Mouse (Mus musculus): ENCODE results near the gene Rps6kb2. TPM values are rescaled to one million over a fixed set of nuclear protein-coding genes. Genes with fewer than 3 reads are reported as not detected.

The Rps6kb2 gene
- polyA plus RNA-seq, 1 experiment from 2014 or later = 52.6 TPM

DNA sequence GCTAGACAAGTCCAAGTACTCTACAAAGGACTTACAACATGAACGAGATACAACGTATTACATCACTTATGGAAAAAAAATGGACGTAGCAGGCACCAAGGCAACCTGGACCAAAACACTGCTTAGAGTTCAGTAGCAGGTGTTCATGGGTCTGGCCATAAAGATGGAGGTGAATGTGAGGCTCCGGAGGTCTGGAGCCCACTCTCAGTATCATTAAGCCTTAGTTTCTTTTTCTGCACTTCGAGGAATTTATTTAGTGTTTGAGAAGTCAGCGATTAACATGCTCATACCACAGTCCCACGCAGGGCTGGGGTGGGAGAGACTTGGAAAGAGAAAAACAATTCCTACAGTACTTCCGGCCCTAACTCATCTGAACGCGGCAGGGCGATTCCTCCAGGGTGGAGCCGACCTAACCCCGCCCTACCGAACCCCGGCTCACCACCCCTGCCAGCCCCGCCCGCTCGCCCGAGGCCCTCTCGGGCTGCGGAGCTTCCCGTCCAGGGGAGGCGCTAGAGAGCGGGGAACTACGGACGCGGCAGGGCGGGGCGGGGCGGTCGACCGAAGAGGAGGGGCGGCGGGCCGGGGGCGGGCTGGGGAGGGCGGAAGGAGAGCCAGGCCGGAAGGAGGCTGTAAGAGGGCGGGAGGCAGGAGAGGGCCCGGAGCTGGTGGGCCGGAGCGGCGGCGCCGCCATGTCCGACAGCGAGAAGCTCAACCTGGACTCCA lies 28.5 kb upstream of the Rps6kb2 start, which contains the start of gene Ppp1ca:
Ppp1ca (plus strand) TSS at position 538 of the 723 bp plus-strand sequence.
- Histone ChIP-seq H3K36me3 (ENCODE audit: control insufficient read depth, insufficient read depth, low read length) (peaks cover 14% of the 10 kb centered on the region), H3K4me1 (ENCODE audit: control insufficient read depth, insufficient read depth, low read length) (peaks cover 10% of the 10 kb centered on the region), H3K4me3 (ENCODE audit: low read depth, low read length) (peak within 1 kb of the TSS; percentile 98), H3K9me3 (ENCODE audit: control insufficient read depth, low read length) (no peaks in the 10 kb centered on the region), H3K4me2 (ENCODE audit: low read depth) (peak within 1 kb of the TSS; percentile 90), H3K9ac (ENCODE audit: low read length) (peak within 1 kb of the TSS; percentile 96), H3K27me3 (ENCODE audit: control insufficient read depth, insufficient read depth, low read length) (no peaks in the 10 kb centered on the region), H3K27ac (ENCODE audit: low read depth, low read length) (peak within 1 kb of the TSS; percentile 85)
- ATAC-seq (ENCODE audit: insufficient read depth, low FRiP score, low TSS enrichment) (peak; percentile 92), DNase-seq (ENCODE audit: low spot score) (peak; percentile 99)
- 6% methylated on average over 44 of the region's 47 CpGs for WGBS

DNA sequence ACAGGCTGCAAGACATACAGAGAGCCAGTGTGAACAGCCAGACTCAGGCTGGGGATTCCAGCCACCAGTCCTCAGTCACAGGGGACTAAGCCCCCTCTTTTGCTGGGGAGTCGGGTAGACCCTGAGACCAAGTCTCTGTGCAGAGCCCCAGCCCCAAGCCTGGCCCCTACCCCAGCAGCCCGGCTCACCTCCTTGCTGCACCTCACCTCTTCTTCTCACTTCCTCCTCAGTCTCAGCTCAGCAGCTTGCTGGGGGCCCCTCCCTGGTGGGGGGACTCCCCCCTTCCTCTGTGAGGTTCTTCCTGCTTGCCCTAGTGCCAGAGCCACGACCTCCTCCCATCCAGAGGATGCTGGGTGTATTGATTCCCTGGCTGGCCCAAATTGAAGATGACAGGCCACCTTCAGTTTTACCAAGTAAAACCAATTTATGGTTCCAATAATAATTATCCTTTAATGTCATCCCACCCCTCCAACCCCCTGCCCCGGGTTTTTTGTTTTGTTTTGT lies 27.7 kb upstream of the Rps6kb2 start, which contains the start of gene Tbc1d10c:
Tbc1d10c (minus strand) TSS at position 454 of the 504 bp plus-strand sequence.
- H3K9me3 ChIP-seq (ENCODE audit: control insufficient read depth, low read length) = no peaks in the 10 kb centered on the region
- H3K36me3 ChIP-seq (ENCODE audit: control insufficient read depth, insufficient read depth, low read length) = peaks cover 12% of the 10 kb centered on the region
- peaks cover 10% of the 10 kb centered on the region for H3K4me1 ChIP-seq (ENCODE audit: control insufficient read depth, insufficient read depth, low read length)
- ATAC-seq (ENCODE audit: insufficient read depth, low FRiP score, low TSS enrichment) = no peak
- H3K9ac ChIP-seq (ENCODE audit: low read length) = peak within 1 kb of the TSS; percentile 96
- peak within 1 kb of the TSS; percentile 98 for H3K4me3 ChIP-seq (ENCODE audit: low read depth, low read length)
- H3K27me3 ChIP-seq (ENCODE audit: control insufficient read depth, insufficient read depth, low read length) = no peaks in the 10 kb centered on the region
- no peak for DNase-seq (ENCODE audit: low spot score)
- peak within 1 kb of the TSS; percentile 85 for H3K27ac ChIP-seq (ENCODE audit: low read depth, low read length)
- H3K4me2 ChIP-seq (ENCODE audit: low read depth) = peak within 1 kb of the TSS; percentile 90
- WGBS = 68% methylated on average over 4 of the region's 4 CpGs

DNA sequence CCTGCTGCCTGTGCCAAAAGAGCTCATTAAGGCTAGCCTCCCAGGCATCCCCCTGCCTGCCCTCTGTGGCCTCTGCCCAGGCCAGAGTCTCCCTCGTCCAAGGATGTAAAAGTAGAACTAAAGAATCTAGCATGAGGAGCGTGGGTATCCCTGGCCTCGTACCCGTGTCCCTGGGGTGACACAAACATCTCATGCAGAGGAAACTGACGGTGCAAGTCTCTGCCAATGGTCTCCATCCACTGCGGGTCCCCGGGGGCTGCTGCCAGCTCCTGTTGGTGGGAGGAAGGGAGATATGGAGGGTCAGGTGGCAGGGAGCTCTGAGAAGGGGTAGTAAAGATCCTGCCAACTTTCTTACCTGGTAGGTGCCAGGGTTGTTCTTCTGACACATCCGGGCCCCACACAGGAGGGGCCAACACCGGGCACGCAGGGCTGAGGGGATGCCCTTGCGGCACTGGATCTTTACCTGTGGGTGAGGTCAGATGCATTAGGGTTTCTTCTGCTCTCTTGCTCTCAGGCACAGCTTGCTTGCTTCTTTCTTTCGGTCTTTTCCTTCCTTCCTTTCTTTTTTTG lies 26.0 kb upstream of the Rps6kb2 start:
- ATAC-seq (ENCODE audit: insufficient read depth, low FRiP score, low TSS enrichment) (no peak), DNase-seq (ENCODE audit: low spot score) (no peak)
- 84% methylated on average over 12 of the region's 12 CpGs for WGBS
- H3K9ac ChIP-seq (ENCODE audit: low read length) = no peak overlapping the region
- H3K4me3 ChIP-seq (ENCODE audit: low read depth, low read length) = no peak overlapping the region
- H3K27me3 ChIP-seq (ENCODE audit: control insufficient read depth, insufficient read depth, low read length) = no peaks in the 10 kb centered on the region
- H3K27ac ChIP-seq (ENCODE audit: low read depth, low read length) = no peak overlapping the region
- H3K4me1 ChIP-seq (ENCODE audit: control insufficient read depth, insufficient read depth, low read length) = peaks cover 8% of the 10 kb centered on the region
- H3K9me3 ChIP-seq (ENCODE audit: control insufficient read depth, low read length) = no peaks in the 10 kb centered on the region
- peaks cover 3% of the 10 kb centered on the region for H3K36me3 ChIP-seq (ENCODE audit: control insufficient read depth, insufficient read depth, low read length)
- no peak overlapping the region for H3K4me2 ChIP-seq (ENCODE audit: low read depth)

DNA sequence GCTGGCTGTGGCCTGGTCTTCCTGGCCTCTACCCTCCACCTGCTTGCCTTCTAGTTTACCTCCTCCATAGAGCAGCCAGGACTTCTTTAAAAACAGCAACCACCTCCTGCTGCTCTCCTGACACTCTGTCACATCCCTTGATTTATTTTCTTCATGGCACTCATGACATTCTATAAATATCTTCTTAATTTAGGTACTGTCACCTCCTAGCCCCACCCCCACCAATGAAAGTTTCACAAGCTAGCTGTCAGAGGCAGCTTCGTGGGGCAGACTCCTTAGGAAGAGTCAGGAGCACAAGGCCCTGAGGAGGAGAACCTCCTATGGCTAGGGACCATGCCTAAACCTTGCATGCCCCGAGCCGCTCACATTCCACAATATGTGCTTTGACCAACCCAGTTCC lies 24.1 kb upstream of the Rps6kb2 start:
- Histone ChIP-seq H3K4me1 (ENCODE audit: control insufficient read depth, insufficient read depth, low read length) (peaks cover 6% of the 10 kb centered on the region), H3K36me3 (ENCODE audit: control insufficient read depth, insufficient read depth, low read length) (no peaks in the 10 kb centered on the region), H3K4me2 (ENCODE audit: low read depth) (no peak overlapping the region), H3K4me3 (ENCODE audit: low read depth, low read length) (no peak overlapping the region), H3K27ac (ENCODE audit: low read depth, low read length) (no peak overlapping the region), H3K9ac (ENCODE audit: low read length) (no peak overlapping the region), H3K9me3 (ENCODE audit: control insufficient read depth, low read length) (no peaks in the 10 kb centered on the region), H3K27me3 (ENCODE audit: control insufficient read depth, insufficient read depth, low read length) (no peaks in the 10 kb centered on the region)
- ATAC-seq (ENCODE audit: insufficient read depth, low FRiP score, low TSS enrichment) (no peak), DNase-seq (ENCODE audit: low spot score) (no peak)
- WGBS = 75% methylated on average over 3 of the region's 3 CpGs

DNA sequence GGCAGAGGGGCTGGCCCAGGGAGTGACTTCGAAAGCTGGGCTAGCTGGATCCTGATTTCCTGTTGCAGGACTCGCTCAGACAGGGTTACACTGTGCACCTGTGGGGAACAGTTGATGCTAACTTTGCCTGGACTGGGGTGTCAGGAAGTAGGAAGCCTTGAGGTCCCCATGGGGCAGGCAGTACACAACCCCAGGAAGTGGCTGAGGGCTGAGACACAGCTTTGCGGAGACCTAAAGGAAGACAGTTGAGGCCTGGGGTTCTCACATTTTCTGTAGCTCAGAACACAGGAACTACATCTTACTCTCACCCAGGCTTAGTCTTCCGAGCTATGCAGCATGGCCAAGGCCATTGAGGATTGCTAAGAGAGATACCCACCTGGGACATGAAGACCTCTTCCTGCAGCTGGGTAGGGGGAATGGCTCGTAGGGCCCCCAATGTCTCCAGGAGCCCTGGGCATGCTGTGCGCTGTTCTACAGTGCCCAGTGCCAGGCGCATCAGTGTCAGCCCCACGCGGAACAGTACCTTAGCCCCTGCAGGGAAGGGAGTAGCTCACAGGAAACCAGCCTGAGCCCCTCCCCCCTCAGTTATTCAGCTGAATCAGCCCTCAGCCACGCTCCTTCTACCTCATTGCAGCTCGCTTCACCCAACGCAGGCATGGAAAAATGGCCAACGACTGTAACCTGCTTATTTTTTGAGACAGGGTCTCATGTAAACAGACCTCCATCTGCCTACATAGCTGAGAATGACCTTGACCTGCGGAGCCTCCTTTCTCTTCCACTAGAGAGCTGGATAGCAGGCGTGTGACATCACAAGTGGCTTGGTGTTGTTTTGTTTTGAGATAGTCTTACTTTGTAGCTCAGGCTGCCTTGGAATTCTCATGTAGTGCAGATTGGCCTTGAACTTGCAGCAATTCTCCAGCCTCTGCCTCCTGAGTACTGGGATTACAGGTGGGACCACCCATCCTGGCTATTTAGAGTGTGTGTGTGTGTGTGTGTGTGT lies 22.1 kb upstream of the Rps6kb2 start:
- Histone ChIP-seq H3K4me3 (ENCODE audit: low read depth, low read length) (no peak overlapping the region), H3K9me3 (ENCODE audit: control insufficient read depth, low read length) (no peaks in the 10 kb centered on the region), H3K27me3 (ENCODE audit: control insufficient read depth, insufficient read depth, low read length) (no peaks in the 10 kb centered on the region), H3K36me3 (ENCODE audit: control insufficient read depth, insufficient read depth, low read length) (no peaks in the 10 kb centered on the region), H3K4me2 (ENCODE audit: low read depth) (no peak overlapping the region), H3K9ac (ENCODE audit: low read length) (no peak overlapping the region), H3K4me1 (ENCODE audit: control insufficient read depth, insufficient read depth, low read length) (peaks cover 6% of the 10 kb centered on the region), H3K27ac (ENCODE audit: low read depth, low read length) (no peak overlapping the region)
- no peak for DNase-seq (ENCODE audit: low spot score)
- ATAC-seq (ENCODE audit: insufficient read depth, low FRiP score, low TSS enrichment) = no peak
- WGBS = 61% methylated on average over 15 of the region's 15 CpGs

DNA sequence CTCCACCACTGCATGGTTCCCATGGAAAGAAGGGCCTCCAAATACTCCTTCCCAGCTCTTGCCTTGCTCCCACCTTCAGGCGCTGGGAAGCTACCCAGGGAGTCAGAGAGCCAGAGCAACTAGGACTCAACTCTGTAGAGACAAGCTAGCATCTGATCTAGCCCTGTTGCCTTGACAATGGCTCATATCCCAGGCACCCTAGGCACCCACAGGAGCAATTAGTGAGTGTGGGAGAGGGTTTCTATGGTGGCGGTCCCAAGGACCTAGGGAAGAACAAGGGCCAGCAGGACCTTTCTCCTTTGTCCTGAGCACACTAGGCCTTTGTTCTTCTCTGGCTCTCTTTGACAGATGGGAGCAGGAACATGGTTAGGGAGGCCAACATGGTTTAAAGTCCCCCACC lies 20.5 kb upstream of the Rps6kb2 start:
- Histone ChIP-seq H3K9me3 (ENCODE audit: control insufficient read depth, low read length) (no peaks in the 10 kb centered on the region), H3K27me3 (ENCODE audit: control insufficient read depth, insufficient read depth, low read length) (no peaks in the 10 kb centered on the region), H3K4me3 (ENCODE audit: low read depth, low read length) (no peak overlapping the region), H3K9ac (ENCODE audit: low read length) (no peak overlapping the region), H3K4me2 (ENCODE audit: low read depth) (no peak overlapping the region), H3K27ac (ENCODE audit: low read depth, low read length) (no peak overlapping the region), H3K36me3 (ENCODE audit: control insufficient read depth, insufficient read depth, low read length) (no peaks in the 10 kb centered on the region), H3K4me1 (ENCODE audit: control insufficient read depth, insufficient read depth, low read length) (peaks cover 6% of the 10 kb centered on the region)
- no peak for ATAC-seq (ENCODE audit: insufficient read depth, low FRiP score, low TSS enrichment)
- WGBS = 74% methylated on average over 2 of the region's 2 CpGs
- no peak for DNase-seq (ENCODE audit: low spot score)

DNA sequence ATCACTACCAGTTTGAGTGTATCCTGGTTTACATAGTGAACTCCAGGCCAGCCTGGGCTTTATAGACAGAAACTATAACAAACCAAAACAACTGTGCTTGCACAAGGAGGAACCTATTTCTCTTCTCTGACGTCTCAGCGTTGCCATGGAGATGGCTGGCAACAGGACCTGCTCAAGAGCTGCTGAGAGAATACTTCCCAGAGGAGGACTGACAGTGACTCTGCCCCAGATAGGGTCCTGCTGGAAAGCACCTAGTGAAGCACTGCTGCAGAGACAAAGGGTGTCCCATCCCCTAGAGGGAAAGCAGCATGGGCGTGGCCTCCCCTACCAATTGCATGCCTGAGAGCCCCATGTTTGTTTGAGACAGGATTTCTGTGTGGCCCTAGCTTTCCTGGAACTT lies 18.7 kb upstream of the Rps6kb2 start:
- no peaks in the 10 kb centered on the region for H3K27me3 ChIP-seq (ENCODE audit: control insufficient read depth, insufficient read depth, low read length)
- no peaks in the 10 kb centered on the region for H3K36me3 ChIP-seq (ENCODE audit: control insufficient read depth, insufficient read depth, low read length)
- no peaks in the 10 kb centered on the region for H3K9me3 ChIP-seq (ENCODE audit: control insufficient read depth, low read length)
- WGBS = 45% methylated on average over 3 of the region's 3 CpGs
- no peak overlapping the region for H3K4me3 ChIP-seq (ENCODE audit: low read depth, low read length)
- ATAC-seq (ENCODE audit: insufficient read depth, low FRiP score, low TSS enrichment) (no peak), DNase-seq (ENCODE audit: low spot score) (no peak)
- no peak overlapping the region for H3K4me2 ChIP-seq (ENCODE audit: low read depth)
- no peak overlapping the region for H3K27ac ChIP-seq (ENCODE audit: low read depth, low read length)
- peaks cover 6% of the 10 kb centered on the region for H3K4me1 ChIP-seq (ENCODE audit: control insufficient read depth, insufficient read depth, low read length)
- H3K9ac ChIP-seq (ENCODE audit: low read length) = no peak overlapping the region

DNA sequence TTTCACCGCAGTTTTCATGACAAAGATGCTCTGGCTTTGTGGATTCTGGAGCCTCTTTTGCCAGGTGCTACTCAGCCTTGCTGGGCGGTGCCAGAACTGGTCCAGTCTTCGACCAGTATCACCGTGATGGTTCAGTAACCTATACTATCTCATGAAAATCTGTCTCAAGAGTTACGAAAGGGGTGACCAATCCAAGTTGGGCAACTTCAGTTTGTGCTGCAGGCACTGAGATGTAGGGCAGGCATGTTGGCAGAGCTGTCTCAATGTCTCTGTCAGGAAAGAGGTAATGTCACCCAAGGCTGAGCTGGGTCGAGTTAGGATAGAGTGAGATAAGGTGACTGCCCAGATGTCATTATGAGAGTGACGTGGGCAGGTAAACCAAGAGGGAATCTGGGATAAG lies 17.3 kb upstream of the Rps6kb2 start:
- no peaks in the 10 kb centered on the region for H3K36me3 ChIP-seq (ENCODE audit: control insufficient read depth, insufficient read depth, low read length)

More for the DNA sequence above, 17.3 kb upstream of the Rps6kb2 start:
- Histone ChIP-seq H3K4me2 (ENCODE audit: low read depth) (no peak overlapping the region), H3K4me1 (ENCODE audit: control insufficient read depth, insufficient read depth, low read length) (peaks cover 7% of the 10 kb centered on the region), H3K9ac (ENCODE audit: low read length) (no peak overlapping the region), H3K4me3 (ENCODE audit: low read depth, low read length) (no peak overlapping the region), H3K27me3 (ENCODE audit: control insufficient read depth, insufficient read depth, low read length) (no peaks in the 10 kb centered on the region), H3K27ac (ENCODE audit: low read depth, low read length) (no peak overlapping the region), H3K9me3 (ENCODE audit: control insufficient read depth, low read length) (no peaks in the 10 kb centered on the region)
- DNase-seq (ENCODE audit: low spot score) (no peak), ATAC-seq (ENCODE audit: insufficient read depth, low FRiP score, low TSS enrichment) (no peak)
- WGBS = 86% methylated on average over 7 of the region's 7 CpGs

Data from neural tube, embryonic 11.5 days (tissue).